Mouse (Mus musculus) megakaryocyte, embryonic 14.5 days (primary cell): ENCODE measurements around the gene Cald1. TPM values are rescaled to one million over a fixed set of nuclear protein-coding genes. Genes with fewer than 3 reads are reported as not detected.

Source experiments
- H3K27me3 ChIP-seq: replicated peaks from 2 replicates; pipeline ENCODE3; 2012; ENCODE audit warnings: inconsistent platforms
- H3K36me3 ChIP-seq: replicated peaks from 2 replicates; pipeline ENCODE3; 2012; ENCODE audit warnings: low read length, inconsistent platforms, mixed read lengths
- H3K4me1 ChIP-seq: 2 replicates; pipeline ENCODE4 v1.6.1; 2012; ENCODE audit warnings: inconsistent platforms
- H3K4me3 ChIP-seq: replicated peaks from 2 replicates; pipeline ENCODE3; 2012; ENCODE audit warnings: moderate library complexity, mild to moderate bottlenecking, inconsistent platforms
- H3K9me3 ChIP-seq: 2 replicates; pipeline ENCODE4 v1.6.1; 2012; ENCODE audit warnings: inconsistent platforms
- FLI1 ChIP-seq: IDR thresholded peaks from 2 replicates; pipeline ENCODE4 v1.6.1; 2012; ENCODE audit warnings: low read length, inconsistent platforms, mixed read lengths
- GATA1 ChIP-seq: IDR thresholded peaks from 3 replicates; pipeline ENCODE4 v1.6.1; 2012; ENCODE audit warnings: mixed read lengths, low read length, inconsistent platforms, borderline replicate concordance
- polyA plus RNA-seq: library from polyadenylated mRNA; stranded (reverse); fragments of >175 nt; gene quantifications from 2 replicates; pipeline ENCODE4 v1.2.3, GENCODE M21; 2012; ENCODE audit warnings: low replicate concordance; ENCODE audit not compliant: insufficient read depth

Gene Cald1
- polyA plus RNA-seq, 1 experiment = 42.3 TPM

GRCm38 (mm10) chr6:34662626-34663025, 64.3 kb downstream of the Cald1 start:
- peaks cover 12% of the 10 kb centered on the region for H3K4me1 ChIP-seq
- H3K27me3 ChIP-seq = peaks cover 13% of the 10 kb centered on the region
- H3K4me3 ChIP-seq = no peak overlapping the region
- TF ChIP-seq FLI1 (no peak), GATA1 (no peak)
- H3K9me3 ChIP-seq = peaks cover 10% of the 10 kb centered on the region
- H3K36me3 ChIP-seq = no peaks in the 10 kb centered on the region

DNA sequence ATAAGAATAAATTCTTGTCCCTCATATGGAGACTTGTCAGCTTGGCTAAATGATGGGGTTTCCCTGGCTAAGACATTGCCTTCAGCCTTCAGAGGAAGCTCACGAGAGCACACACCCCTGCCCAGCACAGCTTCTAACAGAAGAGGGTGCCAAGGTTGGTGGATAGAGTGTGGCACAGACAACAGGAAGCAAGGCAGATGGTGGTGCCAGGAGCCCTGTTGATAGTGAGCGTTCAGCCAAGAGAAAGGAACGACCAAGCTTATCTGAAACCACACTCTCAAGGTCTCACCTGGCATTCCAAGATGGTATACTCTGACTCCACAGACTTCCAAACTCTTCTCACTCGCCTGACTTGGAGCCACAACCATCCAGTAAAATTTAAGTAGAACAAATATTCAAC, 66.0 kb downstream of the Cald1 start:
- Histone ChIP-seq H3K9me3 (peaks cover 10% of the 10 kb centered on the region), H3K4me3 (no peak overlapping the region), H3K36me3 (no peaks in the 10 kb centered on the region), H3K27me3 (peaks cover 15% of the 10 kb centered on the region), H3K4me1 (peaks cover 16% of the 10 kb centered on the region)
- TF ChIP-seq FLI1 (no peak), GATA1 (no peak)

- no peak overlapping the region for H3K4me3 ChIP-seq
- H3K36me3 ChIP-seq = no peaks in the 10 kb centered on the region
- H3K27me3 ChIP-seq = peaks cover 15% of the 10 kb centered on the region
- peaks cover 10% of the 10 kb centered on the region for H3K9me3 ChIP-seq
- TF ChIP-seq FLI1 (no peak), GATA1 (no peak)
- H3K4me1 ChIP-seq = peaks cover 18% of the 10 kb centered on the region
Observed at GRCm38 (mm10) chr6:34664749-34665148, 66.4 kb downstream of the Cald1 start.

DNA sequence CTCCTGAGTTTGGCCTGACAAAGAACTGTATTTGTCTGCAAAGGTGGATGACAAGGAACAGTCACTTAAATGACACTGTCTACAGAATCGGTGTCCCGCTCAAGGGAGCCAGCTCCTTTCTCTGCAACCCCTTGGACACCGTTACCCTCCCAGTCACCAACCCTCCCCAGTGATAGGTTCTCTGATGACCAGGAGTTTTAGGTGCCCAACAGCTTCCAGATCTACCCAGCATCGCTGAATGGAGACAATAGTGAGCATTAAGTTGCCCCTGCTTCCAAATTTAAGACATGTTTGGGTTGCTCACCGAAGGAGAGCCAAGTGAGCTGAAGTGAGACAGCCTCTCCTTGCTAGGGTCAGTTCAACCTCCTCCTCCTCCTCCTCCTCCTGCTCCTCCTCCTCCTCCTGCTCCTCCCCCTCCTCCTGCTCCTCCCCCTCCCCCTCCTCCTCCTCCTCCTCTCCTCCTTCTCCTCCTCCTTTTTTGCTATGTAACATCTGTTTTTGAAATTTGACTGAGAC, 70.5 kb downstream of the Cald1 start:
- Histone ChIP-seq H3K27me3 (peaks cover 12% of the 10 kb centered on the region), H3K4me3 (no peak overlapping the region), H3K9me3 (peaks cover 16% of the 10 kb centered on the region), H3K4me1 (peaks cover 14% of the 10 kb centered on the region), H3K36me3 (no peaks in the 10 kb centered on the region)
- no peak for TF ChIP-seq FLI1
- TF ChIP-seq GATA1 = no peak

DNA sequence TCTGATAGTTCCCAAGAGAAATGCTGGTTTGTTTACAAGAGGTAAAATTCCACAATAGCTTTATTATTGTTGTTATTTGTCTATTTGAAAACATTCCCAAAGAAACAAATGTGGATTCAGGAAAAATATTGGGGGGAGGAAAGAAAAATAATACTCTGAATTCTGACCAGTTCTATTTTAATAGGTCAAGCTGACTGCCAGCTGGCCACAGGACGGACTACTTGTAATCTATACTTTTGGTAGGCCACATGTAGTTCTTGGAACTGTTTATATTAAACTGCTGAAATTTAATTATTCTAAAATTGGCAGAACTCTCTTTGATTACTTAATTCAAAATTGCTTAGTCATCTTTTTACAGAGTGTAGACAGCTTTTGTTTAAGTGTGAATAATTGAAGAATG, 73.1 kb downstream of the Cald1 start:
- H3K36me3 ChIP-seq = no peaks in the 10 kb centered on the region
- H3K9me3 ChIP-seq = peaks cover 15% of the 10 kb centered on the region
- no peak overlapping the region for H3K4me3 ChIP-seq
- TF ChIP-seq FLI1 (no peak), GATA1 (no peak)
- H3K27me3 ChIP-seq = peaks cover 17% of the 10 kb centered on the region
- peaks cover 25% of the 10 kb centered on the region for H3K4me1 ChIP-seq

GRCm38 (mm10) chr6:34674416-34674815, 76.1 kb downstream of the Cald1 start:
- no peaks in the 10 kb centered on the region for H3K36me3 ChIP-seq
- peak overlapping the region; percentile 85 for H3K4me3 ChIP-seq
- TF ChIP-seq FLI1 (no peak), GATA1 (no peak)
- H3K9me3 ChIP-seq = peaks cover 15% of the 10 kb centered on the region
- peaks cover 22% of the 10 kb centered on the region for H3K4me1 ChIP-seq
- peaks cover 13% of the 10 kb centered on the region for H3K27me3 ChIP-seq

DNA sequence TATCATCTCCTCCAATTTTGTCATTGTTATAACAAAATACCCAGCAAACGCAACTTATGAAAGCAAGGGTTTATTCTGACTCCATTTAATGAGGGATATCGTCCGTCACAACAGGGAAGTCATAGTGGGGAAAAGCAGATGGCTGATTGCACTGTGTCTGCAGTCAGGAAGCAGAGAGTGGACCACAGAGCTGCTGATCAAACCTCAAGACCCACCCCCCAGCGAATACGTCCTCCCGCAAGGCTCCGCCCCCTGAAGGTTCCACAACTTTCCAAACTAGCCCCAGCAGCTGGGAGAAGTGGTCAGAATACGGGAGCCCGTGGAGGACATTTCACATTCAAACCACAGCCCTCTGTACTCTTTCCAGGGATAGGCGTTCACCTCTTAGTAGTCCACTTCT, 76.6 kb downstream of the Cald1 start:
- peaks cover 16% of the 10 kb centered on the region for H3K27me3 ChIP-seq
- H3K36me3 ChIP-seq = no peaks in the 10 kb centered on the region
- no peak for TF ChIP-seq FLI1
- no peak for TF ChIP-seq GATA1
- H3K4me1 ChIP-seq = peaks cover 18% of the 10 kb centered on the region
- H3K4me3 ChIP-seq = peak overlapping the region; percentile 85
- peaks cover 17% of the 10 kb centered on the region for H3K9me3 ChIP-seq

GRCm38 (mm10) chr6:34682126-34682525, 83.8 kb downstream of the Cald1 start:
- H3K4me1 ChIP-seq = 0 out of 2 replicates have a peak, but pooled peaks cover 3% of the 10 kb centered on the region
- peaks cover 4% of the 10 kb centered on the region; the same call in 1 of the 2 replicates for H3K9me3 ChIP-seq
- H3K36me3 ChIP-seq = no peaks in the 10 kb centered on the region
- no peak for TF ChIP-seq FLI1
- no peak for TF ChIP-seq GATA1
- peaks cover 15% of the 10 kb centered on the region for H3K27me3 ChIP-seq
- H3K4me3 ChIP-seq = peak overlapping the region; percentile 44

GRCm38 (mm10) chr6:34684886-34685285, 86.6 kb downstream of the Cald1 start:
- H3K4me3 ChIP-seq = no peak overlapping the region

DNA sequence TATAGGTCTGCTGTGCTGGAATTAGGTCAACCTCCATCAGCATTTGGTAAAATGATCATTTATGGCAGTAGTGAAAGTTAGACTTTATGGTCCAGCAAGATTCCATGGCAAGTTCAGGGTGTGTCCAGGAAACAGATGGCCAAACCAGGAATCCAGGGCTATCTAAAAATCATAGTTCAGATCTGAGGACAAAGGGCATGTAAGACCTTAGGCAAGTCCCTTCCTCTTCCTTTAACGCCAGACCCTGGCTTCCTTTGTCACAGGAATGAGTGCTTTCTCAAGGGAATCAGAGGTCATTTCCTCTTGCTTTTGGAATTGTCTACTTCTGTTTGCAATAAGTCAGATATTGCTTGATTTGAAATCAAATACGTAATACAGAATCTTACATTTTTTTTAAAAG, 90.7 kb downstream of the Cald1 start:
- Histone ChIP-seq H3K4me3 (no peak overlapping the region), H3K36me3 (no peaks in the 10 kb centered on the region), H3K4me1 (peaks cover 1% of the 10 kb centered on the region; the same call in 1 of the 2 replicates), H3K9me3 (no peaks in the 10 kb centered on the region), H3K27me3 (peaks cover 13% of the 10 kb centered on the region)
- TF ChIP-seq GATA1 = no peak
- no peak for TF ChIP-seq FLI1

More at GRCm38 (mm10) chr6:34684886-34685285, 86.6 kb downstream of the Cald1 start:
- Histone ChIP-seq H3K9me3 (no peaks in the 10 kb centered on the region), H3K27me3 (peaks cover 19% of the 10 kb centered on the region), H3K36me3 (no peaks in the 10 kb centered on the region), H3K4me1 (0 out of 2 replicates have a peak, but pooled peaks cover 3% of the 10 kb centered on the region)
- TF ChIP-seq GATA1 (no peak), FLI1 (no peak)

DNA sequence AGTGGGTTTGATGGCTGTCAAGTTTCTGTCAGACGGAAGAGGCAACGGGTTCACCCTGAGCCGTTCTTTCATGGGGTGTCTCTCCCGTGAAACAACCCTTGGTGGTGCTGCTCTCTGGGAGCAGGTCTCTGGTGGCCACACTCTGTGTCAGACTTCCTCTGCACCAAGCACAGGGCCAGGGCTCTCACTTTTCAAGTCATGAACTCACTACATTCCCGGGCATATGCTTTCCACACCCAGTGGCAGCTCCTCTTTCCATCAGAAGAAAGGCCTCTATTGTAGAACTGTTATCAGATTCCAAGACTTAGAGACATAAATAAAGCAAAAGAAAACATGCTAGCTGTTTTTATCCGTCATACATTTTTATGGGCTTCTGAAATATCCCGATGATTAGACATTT, 93.1 kb downstream of the Cald1 start:
- H3K4me1 ChIP-seq = peaks cover 5% of the 10 kb centered on the region
- H3K9me3 ChIP-seq = no peaks in the 10 kb centered on the region
- no peak overlapping the region for H3K4me3 ChIP-seq
- H3K27me3 ChIP-seq = peaks cover 13% of the 10 kb centered on the region
- H3K36me3 ChIP-seq = no peaks in the 10 kb centered on the region
- TF ChIP-seq GATA1 (no peak), FLI1 (no peak)
